Mouse (Mus musculus) adrenal gland (tissue): ENCODE measurements around the gene Hist2h2ab.
"Not testable (repeated sequence)": the region's sequence is repeated elsewhere in the genome, so short reads cannot be mapped to it uniquely, and the experiment has no call there.

Source experiments
- intact Hi-C: fragments of 180-260 bp; cut with DNase I; formaldehyde crosslinking; loops from one replicate; pipeline ENCODE4 v1.15.1; 2025

The Hist2h2ab gene

GRCm38 (mm10) chr3:96236834-96237334, 17.2 kb downstream of the Hist2h2ab start:
- intact Hi-C loops = no loop called here

GRCm38 (mm10) chr3:96237335-96237903, 17.8 kb downstream of the Hist2h2ab start:
- intact Hi-C loops = no loop called here

- intact Hi-C loops = no loop called here
Observed at GRCm38 (mm10) chr3:96237904-96238511, 18.3 kb downstream of the Hist2h2ab start.

- intact Hi-C loops = not testable (repeated sequence)
Observed at GRCm38 (mm10) chr3:96238954-96239793, 19.5 kb downstream of the Hist2h2ab start, which contains the start of gene Hist2h3c2. Gene Hist2h3c2 (minus strand): TSS chr3:96239127.

- intact Hi-C loops = not testable (repeated sequence)
Observed at GRCm38 (mm10) chr3:96239949-96240798, 20.5 kb downstream of the Hist2h2ab start, which contains the start of gene Hist2h2aa2. Gene Hist2h2aa2 (minus strand): TSS chr3:96240276.

- intact Hi-C loops = no loop called here
Observed at GRCm38 (mm10) chr3:96240799-96241197, 21.1 kb downstream of the Hist2h2ab start.

- intact Hi-C loops = loop anchor here (2.0 kb wide), 1 partner anchor 23 kb away; the partner anchor contains the start of genes Hist2h2ac and Hist2h2be
Observed at GRCm38 (mm10) chr3:96243921-96244572, 24.4 kb downstream of the Hist2h2ab start.

GRCm38 (mm10) chr3:96245003-96245886, 25.6 kb downstream of the Hist2h2ab start, which contains the start of gene Hist2h2aa1:
Gene Hist2h2aa1 (plus strand): TSS chr3:96245497.
- intact Hi-C loops = loop anchor here (2.0 kb wide), 1 partner anchor 24 kb away; the partner anchor contains the start of genes Hist2h2ac and Hist2h2be

- intact Hi-C loops = not testable (repeated sequence)
Observed at GRCm38 (mm10) chr3:96246018-96246417, 26.4 kb downstream of the Hist2h2ab start.

GRCm38 (mm10) chr3:96246427-96246856, 26.8 kb downstream of the Hist2h2ab start, which contains the start of gene Hist2h3c1:
Gene Hist2h3c1 (plus strand): TSS chr3:96246685.
- intact Hi-C loops = not testable (repeated sequence)

- intact Hi-C loops = no loop called here
Observed at GRCm38 (mm10) chr3:96247356-96248140, 27.9 kb downstream of the Hist2h2ab start.

GRCm38 (mm10) chr3:96248141-96249033, 28.7 kb downstream of the Hist2h2ab start:
- intact Hi-C loops = no loop called here

GRCm38 (mm10) chr3:96249034-96249345, 29.3 kb downstream of the Hist2h2ab start:
- intact Hi-C loops = no loop called here

- intact Hi-C loops = no loop called here
Observed at GRCm38 (mm10) chr3:96250890-96251289, 31.2 kb downstream of the Hist2h2ab start.

- intact Hi-C loops = no loop called here
Observed at GRCm38 (mm10) chr3:96251787-96252186, 32.1 kb downstream of the Hist2h2ab start.

GRCm38 (mm10) chr3:96254683-96255355, 35.2 kb downstream of the Hist2h2ab start:
- intact Hi-C loops = no loop called here
